Mouse (Mus musculus): ENCODE measurements around the gene B2m.
"Not testable (repeated sequence)": the region's sequence is repeated elsewhere in the genome, so short reads cannot be mapped to it uniquely, and the experiment has no call there.

B2m gene

DNA sequence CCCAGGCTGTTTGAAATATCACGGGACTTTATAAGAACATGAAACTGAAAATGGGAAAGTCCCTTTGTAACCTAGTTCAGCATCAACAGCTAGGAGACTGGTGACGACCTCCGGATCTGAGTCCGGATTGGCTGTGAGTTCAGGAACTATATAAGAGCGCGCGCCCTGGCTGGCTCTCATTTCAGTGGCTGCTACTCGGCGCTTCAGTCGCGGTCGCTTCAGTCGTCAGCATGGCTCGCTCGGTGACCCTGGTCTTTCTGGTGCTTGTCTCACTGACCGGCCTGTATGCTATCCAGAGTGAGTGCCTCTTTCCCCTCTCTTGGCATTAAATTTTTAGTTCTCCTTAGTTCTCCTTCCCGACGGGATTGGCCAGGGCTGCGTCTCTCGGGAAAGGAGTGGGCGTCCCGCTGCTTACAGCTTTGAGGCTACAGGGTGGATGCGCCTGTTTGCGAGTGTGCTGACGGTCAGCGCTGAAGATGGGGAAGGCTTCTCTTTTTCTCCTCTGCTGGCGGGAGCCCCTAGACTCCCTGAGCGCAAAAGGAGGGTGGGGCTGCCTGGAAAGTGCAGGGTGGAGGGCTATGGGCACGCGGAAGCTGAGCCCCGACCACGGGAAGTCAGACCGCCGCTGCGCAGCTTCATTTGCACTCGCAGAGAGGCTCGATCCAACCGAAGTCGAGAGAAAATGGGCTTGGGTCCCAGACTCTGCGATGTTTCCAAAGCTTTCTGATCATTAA, at the start of gene B2m:
Gene B2m (plus strand): TSS at position 179 of the 734 bp plus-strand sequence.
- DNase-seq, result peak; percentile 93 to 95

DNA sequence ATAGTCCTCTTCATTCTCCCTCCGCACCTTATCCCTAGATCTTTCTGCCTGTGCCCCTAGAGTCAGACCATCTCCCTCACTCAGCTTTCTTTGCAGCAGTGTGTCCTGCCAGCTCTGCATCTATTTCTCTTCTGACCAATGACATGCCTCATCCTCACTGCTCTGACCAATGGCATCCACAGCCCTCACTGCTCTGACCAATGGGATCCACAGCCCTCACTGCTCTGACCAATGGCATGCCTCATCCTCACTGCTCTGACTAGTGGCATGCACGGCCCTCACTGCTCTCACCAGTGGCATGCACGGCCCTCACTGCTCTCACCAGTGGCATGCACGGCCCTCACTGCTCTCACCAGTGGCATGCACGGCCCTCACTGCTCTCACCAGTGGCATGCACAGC, 49.8 kb upstream of the B2m start:
- DNase-seq, result not testable (repeated sequence)

GRCm38 (mm10) chr2:122102070-122102469, 45.4 kb upstream of the B2m start:
- peak in 1 of 2 experiments; percentile 40 for DNase-seq

GRCm38 (mm10) chr2:122108101-122108500, 39.4 kb upstream of the B2m start:
- DNase-seq, result peak; percentile 58 to 67

- no peak for DNase-seq
These were observed 37.8 kb upstream of the B2m start for GRCm38 (mm10) chr2:122109714-122110113.

DNA sequence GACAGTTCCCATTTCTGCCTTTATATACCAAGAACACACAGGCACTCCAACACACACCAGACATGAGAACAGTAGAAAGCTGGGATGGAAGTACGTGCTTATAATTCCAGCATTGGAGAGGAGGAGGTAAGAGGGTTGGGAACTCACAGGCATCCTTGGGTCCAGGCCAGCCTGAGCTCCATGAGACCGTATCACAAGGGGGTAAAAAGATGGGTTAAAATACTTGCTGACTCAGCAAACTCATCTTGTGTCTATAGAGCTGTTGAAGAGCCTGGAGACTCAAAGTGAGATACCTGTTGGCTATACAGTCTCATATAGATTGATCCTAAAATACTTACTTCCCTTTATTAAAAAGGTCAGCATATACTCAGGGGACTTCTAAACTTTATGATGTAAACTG, 30.6 kb upstream of the B2m start:
- no peak for DNase-seq

- DNase-seq, result peak; percentile 98 to 99
These were observed 29.2 kb upstream of the B2m start, which contains the start of gene Spg11 for GRCm38 (mm10) chr2:122117961-122118958. Gene Spg11 (minus strand): TSS chr2:122118386.

DNA sequence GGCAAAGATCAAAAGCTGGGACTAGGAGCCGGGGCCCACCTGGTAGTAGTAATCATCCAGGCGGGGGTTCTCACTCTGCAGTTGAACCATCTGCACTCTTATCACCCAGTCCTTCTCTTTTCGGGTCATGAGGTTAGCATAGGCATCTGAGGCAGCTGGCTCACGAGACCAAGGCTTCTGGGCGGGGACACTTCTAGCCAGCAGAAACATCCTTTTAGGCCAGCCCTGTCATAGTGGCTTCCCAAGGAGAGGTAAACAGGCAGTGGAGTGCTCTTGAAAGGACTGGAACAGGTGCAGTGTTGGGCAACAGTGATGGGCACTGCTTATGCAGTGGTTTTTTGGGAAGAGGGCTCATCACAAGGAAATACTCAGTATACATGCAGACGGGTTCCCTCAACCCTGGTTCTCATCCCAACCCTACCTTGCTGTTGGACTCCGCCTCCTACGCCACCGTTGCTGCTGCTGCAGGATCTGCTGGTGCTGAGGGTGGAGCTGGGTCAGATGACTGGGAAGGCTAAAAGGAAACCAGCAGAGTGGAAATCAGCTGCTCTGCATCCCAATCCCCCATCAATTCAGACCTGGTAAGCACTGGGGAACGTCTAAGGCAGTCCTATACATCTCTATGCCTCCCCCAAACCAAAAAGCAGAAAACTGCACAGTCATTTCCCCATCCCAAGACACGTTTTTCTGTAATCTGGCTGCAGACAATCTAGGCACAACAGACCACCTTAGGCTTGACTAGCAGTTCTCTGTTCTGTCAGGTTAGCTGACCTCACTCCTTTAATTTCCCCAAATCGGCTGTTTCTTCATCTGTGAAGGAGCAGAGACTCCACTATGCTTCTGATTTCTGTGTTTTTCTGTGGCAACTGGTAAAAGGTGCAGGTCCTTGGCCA, 21.6 kb upstream of the B2m start:
- DNase-seq, result no peak

- DNase-seq, result no peak
These were observed 20.6 kb upstream of the B2m start for GRCm38 (mm10) chr2:122126765-122127347.

DNA sequence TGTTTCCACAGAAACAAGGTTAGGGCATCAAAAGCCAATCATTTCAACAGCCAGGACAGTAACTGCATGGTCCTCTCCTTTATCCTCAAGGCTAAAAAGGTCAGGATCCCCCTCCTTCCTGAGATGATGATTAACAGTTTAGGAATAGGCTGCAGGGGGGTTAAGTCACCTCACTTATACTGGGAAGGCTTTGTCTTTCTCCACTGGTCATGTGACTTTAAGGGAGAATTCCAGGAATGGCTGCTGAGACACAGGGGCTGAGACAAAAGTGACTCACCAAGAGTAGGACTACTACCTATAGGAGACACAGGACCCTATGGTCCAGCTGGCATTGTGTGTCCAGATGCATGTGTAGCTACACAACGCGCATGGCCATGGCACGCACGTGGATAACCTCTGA, 19.9 kb upstream of the B2m start:
- DNase-seq, result no peak

DNA sequence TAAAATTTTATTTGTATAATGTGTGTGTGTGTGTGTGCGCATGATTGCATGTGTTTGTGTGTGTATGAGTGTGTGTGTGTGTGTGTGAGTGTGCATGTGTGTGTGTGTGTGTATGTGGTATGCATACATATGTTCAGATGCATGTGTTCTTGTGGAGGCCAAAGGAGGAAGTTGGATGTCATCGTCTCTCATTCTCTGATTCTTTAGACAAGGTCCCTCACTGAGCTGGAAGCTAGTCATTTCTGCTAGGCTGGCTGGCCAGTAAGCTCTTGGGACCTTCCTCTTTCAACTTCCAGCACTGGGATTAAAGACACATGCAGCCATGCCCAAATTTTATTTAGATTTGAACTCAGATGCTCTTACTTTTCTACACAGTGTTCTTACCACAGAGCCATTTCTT, 15.4 kb upstream of the B2m start:
- DNase-seq, result no peak

DNA sequence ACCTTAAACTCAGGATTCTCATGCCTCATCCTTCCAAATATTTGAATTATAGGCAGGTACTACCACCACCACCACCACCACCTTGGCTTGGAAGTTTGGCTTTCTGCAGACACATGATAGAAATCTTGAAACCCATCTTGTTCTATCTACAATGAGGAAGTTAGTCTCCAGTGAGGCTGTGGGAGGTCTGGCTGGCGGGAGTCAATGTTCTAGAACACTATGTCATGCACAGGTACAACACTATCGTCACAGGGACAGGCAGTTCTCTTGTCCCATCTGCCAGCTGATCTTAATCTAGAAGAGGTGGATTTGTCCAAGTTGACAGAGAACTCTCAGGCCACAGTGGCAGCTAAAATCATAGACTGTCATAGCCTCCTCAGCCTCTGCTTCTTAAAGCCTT, 14.9 kb upstream of the B2m start:
- no peak for DNase-seq

DNA sequence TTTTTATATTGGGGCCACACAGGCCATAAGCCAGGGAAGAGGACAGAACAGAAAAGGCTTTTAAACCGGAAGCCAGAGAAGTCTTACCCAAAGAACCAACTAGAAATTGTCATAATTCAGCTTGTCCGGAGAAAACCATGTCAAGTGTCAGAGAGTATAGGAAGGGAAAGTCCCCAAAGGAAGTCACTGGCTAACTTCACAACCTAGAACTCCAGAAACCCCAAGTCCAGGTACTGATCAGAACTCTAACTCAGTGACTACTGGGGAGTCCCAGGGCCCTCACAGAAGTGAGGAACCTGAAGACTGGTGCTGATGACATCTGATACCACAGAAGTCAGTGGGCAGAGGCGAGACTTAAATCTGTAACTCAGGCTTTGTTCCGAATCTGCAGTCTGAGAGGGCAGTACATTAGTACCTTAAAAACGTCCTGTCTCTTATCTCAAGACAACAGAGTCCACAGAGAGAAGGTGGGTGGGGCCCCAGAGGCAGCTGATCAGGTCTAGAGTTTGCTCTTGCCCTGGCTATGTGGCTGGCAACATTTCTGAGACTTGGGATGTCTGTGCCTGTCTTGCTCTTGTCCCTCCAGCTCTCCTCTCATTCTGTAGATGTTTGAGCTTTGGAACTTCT, 9.5 kb upstream of the B2m start:
- DNase-seq, result no peak

- no peak for DNase-seq
These were observed 6.7 kb upstream of the B2m start for GRCm38 (mm10) chr2:122140815-122141214.

- no peak for DNase-seq
These were observed 6.0 kb upstream of the B2m start for GRCm38 (mm10) chr2:122141332-122141967.

DNA sequence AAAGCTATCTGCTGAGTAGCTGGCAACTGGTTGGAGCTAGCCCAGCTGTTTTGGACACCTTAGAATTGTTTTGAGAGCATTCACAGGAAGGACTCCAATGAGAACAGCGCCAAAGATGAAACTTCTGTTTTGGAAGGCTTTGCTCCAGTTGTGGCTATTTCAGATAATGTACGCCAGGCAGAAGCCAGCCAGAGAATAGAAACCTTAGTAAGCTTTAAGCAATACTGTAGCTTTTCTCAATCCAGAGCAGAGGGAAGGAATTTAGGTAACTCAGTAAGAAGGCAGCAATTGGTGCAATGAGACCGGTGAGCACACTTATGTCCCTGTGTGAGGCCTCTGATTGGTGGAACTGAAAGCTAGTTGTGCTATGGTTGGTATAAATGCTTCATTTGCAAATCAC, 4.4 kb upstream of the B2m start:
- no peak for DNase-seq

DNA sequence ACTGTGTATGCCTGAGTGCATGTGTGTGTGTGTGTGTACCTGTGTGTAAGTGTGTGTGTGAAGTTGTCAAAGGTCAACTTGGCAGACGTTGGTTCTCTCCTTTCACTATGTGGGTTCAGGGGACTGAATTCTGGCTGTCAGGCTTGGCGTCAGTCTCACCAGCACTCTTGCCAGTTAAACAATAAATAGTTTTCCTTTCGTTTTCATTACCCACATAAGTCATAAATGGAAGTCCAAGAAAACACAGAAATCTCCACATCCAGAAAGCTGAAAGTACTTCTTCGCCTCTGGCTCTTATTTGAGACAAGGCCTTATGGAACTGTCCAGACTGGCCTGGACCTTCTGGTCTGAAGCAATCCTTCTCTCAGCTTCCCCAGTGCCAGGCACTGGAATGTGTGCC, 1.7 kb upstream of the B2m start:
- DNase-seq, result no peak

DNA sequence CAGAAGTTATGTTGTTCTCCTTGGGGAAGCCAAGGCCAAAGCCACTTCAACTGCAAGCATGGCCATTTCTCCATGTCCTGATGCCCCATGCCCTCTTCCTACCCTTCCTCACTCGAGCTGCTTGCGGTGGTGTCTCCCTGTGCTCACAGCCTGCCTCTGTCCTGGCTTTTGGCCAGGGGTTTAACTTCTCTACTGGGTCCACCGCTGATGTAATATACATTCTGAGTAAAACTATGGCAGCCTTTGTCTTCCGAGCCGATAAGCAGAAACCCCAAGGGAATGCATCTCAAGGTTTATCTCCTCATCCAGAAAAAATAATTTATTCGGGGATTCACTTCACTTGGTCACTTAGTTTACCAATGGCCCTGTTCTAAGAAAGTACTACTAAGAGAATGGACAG, 799 bp upstream of the B2m start:
- peak in 1 of 2 experiments; percentile 13 for DNase-seq

DNA sequence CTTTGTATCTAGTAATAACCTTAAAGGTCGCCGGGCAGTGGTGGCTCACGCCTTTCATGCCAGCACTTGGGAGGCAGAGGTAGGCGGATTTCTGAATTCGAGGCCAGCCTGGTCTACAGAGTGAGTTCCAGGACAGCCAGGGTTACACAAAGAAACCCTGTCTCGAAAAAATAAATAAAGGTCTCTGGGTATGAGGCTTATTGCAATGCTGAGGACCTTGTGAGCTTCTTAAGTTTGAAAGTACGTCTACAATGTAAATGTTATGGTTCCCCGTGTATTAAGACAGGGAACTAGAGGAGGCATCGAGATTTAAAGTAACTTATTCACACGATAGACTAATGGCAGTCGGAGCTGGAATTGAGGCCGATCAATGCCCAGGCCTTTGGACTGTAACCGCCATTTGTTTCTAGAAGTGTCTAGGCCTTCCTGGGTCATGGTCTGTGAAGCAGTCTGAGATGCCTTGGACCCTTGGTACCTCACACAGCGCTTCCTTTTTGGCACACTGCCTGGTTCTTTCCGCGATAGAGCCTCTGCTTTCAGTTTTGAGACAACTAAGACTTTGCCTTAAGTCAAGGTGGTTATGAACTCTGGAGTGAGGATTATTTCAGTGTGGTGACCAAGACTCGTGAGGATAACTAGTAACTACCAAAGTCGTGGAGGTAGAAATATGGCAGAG, 894 bp downstream of the B2m start:
- peak; percentile 78 to 83 for DNase-seq

DNA sequence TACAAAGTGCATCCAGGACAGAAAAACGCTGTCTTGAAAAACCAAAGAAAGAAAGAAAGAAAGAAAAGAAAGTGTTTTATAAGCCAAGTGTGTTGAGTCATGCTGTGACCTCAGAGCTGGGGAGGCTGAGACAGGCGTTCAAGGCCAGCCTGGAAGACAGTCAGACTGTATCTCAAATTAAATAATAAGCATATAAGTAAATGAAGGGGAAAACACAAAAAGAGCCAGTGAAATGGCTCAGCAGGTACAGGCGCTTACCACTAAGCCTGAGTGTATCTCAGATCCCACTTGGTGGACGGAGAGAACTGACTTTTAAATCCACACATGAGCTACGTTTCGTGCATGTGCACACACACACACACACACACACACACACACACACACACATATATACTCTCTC, 1.8 kb downstream of the B2m start:
- no peak for DNase-seq

DNA sequence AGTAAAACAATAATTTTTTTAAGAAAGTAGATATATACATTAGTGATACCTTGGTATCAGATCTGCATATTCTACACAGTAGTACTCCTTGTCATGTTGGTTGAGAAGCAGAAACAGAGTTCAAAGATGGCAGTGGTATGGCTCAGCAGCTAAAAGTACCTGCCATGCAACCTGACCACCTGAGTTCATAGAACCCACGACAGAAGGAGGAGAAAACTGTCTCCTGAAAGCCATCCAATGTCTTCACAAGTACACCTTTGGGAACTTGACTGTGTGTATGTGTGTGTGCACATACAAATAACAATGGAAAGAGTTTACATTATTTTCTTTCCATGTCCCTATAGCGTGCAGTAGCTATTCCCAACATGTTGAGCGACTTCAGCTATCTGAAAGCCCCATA, 2.2 kb downstream of the B2m start:
- DNase-seq, result no peak
